Mouse (Mus musculus) T-helper 1 cell (primary cell): ENCODE measurements around the gene Smg9.

Experiments
- in situ Hi-C: fragments of 300-600 bp; cut with MboI, MseI; formaldehyde crosslinking; loops from one replicate; pipeline ENCODE4 v1.15.1; 2025; ENCODE audit warnings: high pct_unique_total_duplicates

The Smg9 gene

DNA sequence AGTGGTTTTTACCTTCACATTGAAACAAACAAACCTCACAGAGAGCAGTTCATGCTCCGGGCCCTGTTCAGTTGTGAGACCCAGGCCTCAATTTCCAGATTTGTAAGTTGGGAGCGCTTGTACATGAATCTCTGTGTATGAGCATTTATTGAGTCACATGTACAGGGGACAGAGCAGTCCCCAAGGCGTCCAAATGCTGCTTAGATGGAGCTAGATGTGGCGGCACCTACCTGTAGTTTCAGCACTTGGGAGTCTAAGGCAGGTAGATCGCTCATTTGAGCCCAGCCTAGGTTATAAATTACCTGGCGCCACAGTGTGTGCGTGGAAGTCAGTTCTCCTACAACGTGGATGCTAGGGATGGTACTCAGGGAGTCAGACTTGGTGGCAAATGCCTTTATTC is 23.0 kb upstream of the Smg9 start:
- in situ Hi-C loops = loop anchor here (10.0 kb wide), 1 partner anchor 1308 kb away; the partner anchor contains the start of genes B9d2 and Tgfb1

GRCm38 (mm10) chr7:24377091-24377865 is 22.1 kb upstream of the Smg9 start:
- in situ Hi-C loops = loop anchor here (10.0 kb wide), 1 partner anchor 1308 kb away; the partner anchor contains the start of genes B9d2 and Tgfb1

GRCm38 (mm10) chr7:24378049-24378701 is 21.2 kb upstream of the Smg9 start:
- in situ Hi-C loops = loop anchor here (10.0 kb wide), 1 partner anchor 1307 kb away; the partner anchor contains the start of genes B9d2 and Tgfb1

DNA sequence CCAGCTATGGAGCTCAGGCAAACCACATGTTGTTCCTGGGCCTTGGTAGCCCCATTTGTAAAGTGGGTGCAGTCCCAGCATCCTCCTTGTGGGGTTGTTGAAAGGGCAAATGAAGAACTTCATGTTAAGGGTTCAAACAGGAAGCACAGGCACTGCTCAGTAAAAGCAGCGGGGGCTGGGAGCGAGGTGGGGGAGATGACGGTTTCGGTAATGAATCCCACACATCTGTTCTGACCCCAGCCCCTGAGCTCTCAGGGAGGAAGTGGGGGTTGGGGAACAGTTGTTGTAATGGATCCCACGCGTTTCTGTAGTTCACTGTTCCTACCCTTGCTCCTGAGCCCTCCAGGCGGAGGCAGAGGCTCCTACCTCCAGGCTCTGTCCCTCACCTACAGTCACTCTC is 19.5 kb upstream of the Smg9 start:
- in situ Hi-C loops = loop anchor here (10.0 kb wide), 3 partner anchors 695 to 1305 kb away; partner anchors contain the start of genes B9d2, Grik5, Tgfb1 and Zfp574

DNA sequence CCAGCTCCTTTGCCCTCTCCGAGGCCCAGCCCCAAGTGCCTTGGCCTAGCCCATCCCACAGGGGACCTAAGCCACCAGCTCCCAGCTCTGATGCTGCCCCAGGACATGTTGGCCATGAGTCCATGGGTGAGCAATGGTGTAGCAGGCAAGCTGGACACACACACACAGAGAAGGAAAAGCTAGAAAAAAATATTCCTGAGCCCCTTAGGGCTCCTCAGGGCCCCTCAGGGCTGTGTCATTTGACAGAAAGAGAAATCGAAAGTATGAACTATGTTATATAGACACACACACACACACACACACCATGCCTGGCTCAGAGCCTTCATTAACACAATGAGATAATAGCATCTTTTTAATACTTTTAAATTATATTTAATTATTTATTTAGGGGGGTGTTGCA is 19.0 kb upstream of the Smg9 start:
- in situ Hi-C loops = loop anchor here (10.0 kb wide), 2 partner anchors 694 to 904 kb away; partner anchors contain the start of genes Grik5 and Zfp574

DNA sequence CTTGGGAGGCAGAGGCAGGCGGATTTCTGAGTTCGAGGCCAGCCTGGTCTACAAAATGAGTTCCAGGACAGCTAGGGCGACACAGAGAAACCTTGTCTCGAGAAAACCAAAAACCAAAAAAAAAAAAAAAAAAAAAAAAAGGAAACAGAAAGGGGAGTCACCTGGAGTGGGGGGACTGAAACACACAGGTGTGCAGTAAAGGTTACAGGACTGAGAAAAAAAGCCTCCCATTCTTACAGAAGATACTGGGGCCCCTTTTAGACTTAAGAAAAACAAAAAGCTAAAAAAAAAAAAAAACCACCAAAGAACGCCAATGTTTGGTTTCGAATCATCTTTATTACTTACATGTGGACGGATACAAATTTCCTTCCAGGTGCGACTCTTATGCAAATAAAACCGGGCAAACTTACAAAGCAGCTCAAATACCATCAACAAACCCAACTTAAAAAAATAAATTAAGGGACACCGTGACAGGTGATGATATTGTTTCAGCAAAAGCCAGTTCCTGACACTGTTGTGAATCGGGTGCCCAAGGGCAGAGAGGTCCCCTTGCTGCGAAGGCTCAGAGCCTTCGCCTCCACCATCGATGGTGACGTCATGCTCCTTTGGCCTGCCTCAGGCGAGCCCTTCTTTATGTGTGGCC is 16.6 kb upstream of the Smg9 start:
- in situ Hi-C loops = loop anchor here (10.0 kb wide), 2 partner anchors 692 to 902 kb away; partner anchors contain the start of genes Grik5 and Zfp574

DNA sequence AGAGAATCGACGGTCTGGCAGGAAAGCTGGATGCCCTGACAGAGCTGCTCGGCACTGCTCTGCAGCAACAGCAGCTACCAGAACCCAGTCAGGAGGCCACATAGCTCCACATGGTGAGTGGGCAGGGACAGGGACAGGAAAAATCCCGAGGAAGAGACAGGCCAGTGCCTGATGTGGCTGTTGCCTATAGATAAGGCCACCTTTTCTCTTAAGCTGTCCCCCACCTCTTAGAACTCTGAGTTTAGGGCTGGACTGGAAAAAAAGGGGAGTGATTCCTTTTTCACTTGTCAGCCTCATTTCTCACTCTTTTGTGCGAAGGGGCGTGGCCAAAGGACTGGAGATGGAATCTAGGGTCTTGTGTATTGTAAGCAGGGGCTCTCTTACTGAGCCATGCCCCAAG is 15.3 kb upstream of the Smg9 start:
- in situ Hi-C loops = loop anchor here (10.0 kb wide), 2 partner anchors 691 to 901 kb away; partner anchors contain the start of genes Grik5 and Zfp574

- in situ Hi-C loops = loop anchor here (10.0 kb wide), 2 partner anchors 690 to 900 kb away; partner anchors contain the start of genes Grik5 and Zfp574
Measured at GRCm38 (mm10) chr7:24384827-24385226, 14.6 kb upstream of the Smg9 start.

DNA sequence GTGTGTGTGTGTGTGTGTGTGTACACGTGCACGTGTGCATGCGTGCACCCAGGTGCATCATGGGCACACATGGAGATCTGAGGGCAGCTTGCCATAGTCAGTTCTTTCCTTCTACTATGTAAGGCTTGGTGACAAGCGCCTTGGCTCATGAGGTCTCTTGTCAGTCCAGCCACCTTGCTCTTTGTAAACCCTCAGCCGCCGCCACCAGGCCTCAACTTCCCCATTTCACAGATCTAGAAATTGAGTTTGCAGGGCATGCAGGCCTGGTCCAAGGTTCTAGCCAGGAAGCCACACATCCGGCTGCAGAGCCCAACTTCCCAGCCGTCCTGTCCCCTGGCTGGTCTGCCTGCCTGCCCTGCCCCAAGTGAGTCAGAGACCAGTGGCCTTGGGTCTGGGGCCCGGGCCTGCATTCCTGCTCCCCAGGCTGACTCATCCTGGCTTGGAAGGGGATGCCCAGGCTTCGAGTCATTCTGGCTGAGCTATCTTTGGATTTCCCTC is 12.3 kb upstream of the Smg9 start:
- in situ Hi-C loops = loop anchor here (10.0 kb wide), 2 partner anchors 688 to 898 kb away; partner anchors contain the start of genes Grik5 and Zfp574

GRCm38 (mm10) chr7:24389516-24390187 is 9.8 kb upstream of the Smg9 start:
- in situ Hi-C loops = loop anchor here (10.0 kb wide), 2 partner anchors 685 to 895 kb away; partner anchors contain the start of genes Grik5 and Zfp574

DNA sequence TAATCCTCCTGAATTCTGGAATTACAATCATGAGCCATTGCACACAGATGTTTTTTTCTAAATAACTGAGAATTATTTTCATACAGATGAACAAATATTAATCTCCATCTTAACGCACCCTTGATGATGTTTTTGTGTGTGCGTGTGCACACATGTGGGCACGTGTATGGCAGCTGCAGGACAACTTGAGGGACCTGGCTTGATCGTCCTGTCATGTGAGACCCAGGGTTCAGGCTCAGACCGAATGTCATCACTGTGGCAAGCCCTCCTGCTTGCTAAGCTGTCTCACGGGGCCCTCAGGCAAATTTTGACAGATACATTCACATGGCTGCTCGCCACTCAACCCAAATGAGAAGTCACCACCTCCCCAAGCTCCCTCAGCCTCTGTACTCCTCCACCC is 8.9 kb upstream of the Smg9 start:
- in situ Hi-C loops = no loop called here

GRCm38 (mm10) chr7:24391077-24391476 is 8.3 kb upstream of the Smg9 start:
- in situ Hi-C loops = no loop called here

DNA sequence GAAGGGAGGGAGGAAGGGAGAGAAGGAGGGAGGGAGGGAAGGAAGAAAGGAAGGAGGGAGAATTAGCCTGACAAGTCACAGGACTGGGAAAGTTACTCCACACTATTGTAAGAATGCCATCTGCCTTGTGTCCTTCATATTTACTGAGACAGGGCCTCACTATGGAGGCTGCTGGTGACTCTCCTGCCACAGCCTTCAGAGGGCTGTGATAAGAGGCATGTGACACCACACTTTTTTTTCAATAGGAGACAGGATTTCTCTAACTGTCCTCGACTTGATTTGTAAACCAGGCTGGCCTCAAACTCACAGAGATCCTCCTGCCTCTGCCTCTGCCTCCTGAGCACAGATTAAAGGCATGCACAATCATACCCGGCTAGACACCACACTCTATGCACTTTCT is 7.7 kb upstream of the Smg9 start:
- in situ Hi-C loops = no loop called here

GRCm38 (mm10) chr7:24394054-24394453 is 5.4 kb upstream of the Smg9 start:
- in situ Hi-C loops = no loop called here

GRCm38 (mm10) chr7:24394475-24395161 is 4.8 kb upstream of the Smg9 start:
- in situ Hi-C loops = no loop called here

- in situ Hi-C loops = no loop called here
Measured at GRCm38 (mm10) chr7:24396832-24397231, 2.6 kb upstream of the Smg9 start.

DNA sequence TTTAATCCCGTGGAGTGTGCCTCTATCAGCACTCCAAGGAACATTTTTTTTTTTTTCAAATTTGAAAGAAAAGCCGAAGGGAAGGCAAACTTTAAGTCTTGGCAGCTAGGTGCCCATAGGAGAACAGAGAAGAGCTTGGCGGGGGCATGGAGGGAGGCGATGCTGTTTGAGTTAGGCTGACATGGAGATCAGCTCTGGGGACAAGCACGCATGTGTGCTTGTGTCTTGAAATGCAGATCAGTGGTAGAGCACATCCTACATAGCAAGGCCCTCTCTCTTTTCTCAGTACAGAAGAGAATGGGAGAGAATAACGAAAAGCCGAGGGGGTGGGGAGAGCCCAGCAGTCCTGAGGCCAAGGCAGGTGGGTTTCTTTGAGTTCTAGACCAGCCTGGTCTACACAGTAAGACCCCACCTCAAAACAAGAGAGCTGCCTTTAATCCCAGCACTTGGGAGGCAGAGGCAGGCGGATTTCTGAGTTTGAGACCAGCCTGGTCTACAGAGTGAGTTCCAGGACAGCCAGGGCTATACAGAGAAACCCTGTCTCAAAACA is 980 bp upstream of the Smg9 start:
- in situ Hi-C loops = no loop called here

DNA sequence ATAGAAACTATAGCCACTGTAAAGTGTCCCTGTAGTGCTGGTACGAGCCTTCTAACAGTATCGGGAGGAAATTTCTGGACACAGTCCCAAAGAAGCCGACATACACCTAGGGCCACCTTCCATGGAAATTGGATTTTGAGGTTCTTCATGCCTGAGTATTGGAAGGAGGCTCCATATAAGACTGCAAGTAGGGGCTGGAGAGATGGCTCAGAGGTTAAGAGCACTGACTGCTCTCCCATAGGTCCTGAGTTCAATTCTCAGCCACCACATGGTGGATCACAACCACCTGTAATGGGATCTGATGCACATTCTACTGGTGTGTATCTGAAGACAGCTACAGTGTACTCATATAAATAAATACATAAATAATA is 648 bp downstream of the Smg9 start:
- in situ Hi-C loops = loop anchor here (10.0 kb wide), 1 partner anchor 505 kb away; the partner anchor contains the start of gene Arhgef1

DNA sequence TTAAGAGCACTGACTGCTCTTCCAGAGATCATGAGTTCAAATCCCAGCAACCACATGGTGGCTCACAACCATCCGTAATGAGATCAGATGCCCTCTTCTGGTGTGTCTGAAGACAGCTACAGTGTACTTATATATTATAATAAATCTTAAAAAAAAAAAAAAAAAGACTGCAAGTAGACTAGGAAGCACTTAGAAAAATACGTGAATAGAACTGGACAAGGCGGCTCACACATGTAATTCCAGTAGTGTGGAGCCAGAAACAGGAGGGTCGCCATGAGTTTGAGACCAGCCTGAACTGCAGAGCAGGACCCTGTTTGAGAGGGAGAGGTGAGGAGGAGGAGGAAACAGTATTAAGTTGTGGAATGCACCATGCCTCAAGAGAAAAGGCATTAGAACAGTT is 1.1 kb downstream of the Smg9 start:
- in situ Hi-C loops = loop anchor here (10.0 kb wide), 1 partner anchor 504 kb away; the partner anchor contains the start of gene Arhgef1

DNA sequence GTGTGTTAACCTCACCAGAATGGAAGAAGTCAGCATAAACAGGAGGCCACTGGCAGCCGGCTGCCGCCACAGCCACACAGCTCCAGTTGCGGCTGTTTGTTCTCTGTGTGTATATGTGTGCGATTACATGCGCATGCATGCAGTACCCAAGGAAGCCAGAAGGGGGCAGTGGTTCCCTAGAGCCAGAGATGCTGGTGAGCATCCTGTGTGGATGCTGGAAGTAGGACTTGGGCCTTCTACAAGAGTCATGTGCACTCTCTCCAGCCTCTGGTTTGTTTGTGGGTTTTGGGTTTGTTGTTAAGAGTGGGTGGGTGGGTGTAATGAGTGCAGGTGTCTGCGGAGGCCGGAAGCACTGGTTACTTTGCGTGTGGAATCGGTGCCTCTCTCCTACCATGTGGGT is 3.4 kb downstream of the Smg9 start:
- in situ Hi-C loops = loop anchor here (10.0 kb wide), 1 partner anchor 502 kb away; the partner anchor contains the start of gene Arhgef1
